Mouse (Mus musculus) left cerebral cortex, adult 18-20 months (tissue): ENCODE data around the gene Ctf2. TPM values are rescaled to one million over a fixed set of nuclear protein-coding genes. Genes with fewer than 3 reads are reported as not detected.

Experiments
- DNase-seq, 2 experiments: peaks; one replicate each; pipeline ENCODE4 v3.0.0; 2021 to 2022; ENCODE audit warnings: low spot score in 2 of 2, mixed read lengths in 1 of 2
- total RNA-seq, 2 experiments: library from RNA; stranded (reverse); gene quantifications; 2 replicates each; pipeline ENCODE4 v1.2.3; 2021

Gene Ctf2
- total RNA-seq, 2 experiments from 2014 or later = not detected

GRCm38 (mm10) chr7:127760478-127760877 lies 28.5 kb upstream of the Ctf2 start:
- DNase-seq = no peak

GRCm38 (mm10) chr7:127759716-127760115 lies 27.8 kb upstream of the Ctf2 start:
- DNase-seq = no peak

GRCm38 (mm10) chr7:127753741-127754140 lies 21.8 kb upstream of the Ctf2 start:
- DNase-seq = no peak

- no peak for DNase-seq
These were observed 21.2 kb upstream of the Ctf2 start for GRCm38 (mm10) chr7:127753158-127753557.

DNA sequence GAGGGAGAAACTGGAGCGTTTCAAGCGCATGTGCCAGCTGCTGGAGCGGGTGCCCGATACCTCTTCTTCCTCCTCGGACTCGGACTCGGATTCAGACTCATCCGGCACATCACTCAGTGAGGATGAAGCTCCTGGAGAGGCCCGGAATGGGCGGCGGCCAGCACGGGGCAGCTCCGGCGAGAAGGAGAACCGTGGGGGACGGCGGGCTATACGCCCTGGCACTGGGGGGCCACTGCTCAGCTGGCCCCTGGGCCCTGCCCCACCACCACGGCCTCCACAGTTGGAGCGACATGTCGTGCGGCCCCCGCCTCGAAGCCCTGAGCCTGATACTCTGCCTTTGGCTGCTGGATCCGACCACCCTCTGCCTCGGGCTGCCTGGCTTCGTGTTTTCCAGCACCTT lies 20.1 kb upstream of the Ctf2 start:
- DNase-seq = no peak

GRCm38 (mm10) chr7:127751619-127752018 lies 19.7 kb upstream of the Ctf2 start:
- DNase-seq = no peak

DNA sequence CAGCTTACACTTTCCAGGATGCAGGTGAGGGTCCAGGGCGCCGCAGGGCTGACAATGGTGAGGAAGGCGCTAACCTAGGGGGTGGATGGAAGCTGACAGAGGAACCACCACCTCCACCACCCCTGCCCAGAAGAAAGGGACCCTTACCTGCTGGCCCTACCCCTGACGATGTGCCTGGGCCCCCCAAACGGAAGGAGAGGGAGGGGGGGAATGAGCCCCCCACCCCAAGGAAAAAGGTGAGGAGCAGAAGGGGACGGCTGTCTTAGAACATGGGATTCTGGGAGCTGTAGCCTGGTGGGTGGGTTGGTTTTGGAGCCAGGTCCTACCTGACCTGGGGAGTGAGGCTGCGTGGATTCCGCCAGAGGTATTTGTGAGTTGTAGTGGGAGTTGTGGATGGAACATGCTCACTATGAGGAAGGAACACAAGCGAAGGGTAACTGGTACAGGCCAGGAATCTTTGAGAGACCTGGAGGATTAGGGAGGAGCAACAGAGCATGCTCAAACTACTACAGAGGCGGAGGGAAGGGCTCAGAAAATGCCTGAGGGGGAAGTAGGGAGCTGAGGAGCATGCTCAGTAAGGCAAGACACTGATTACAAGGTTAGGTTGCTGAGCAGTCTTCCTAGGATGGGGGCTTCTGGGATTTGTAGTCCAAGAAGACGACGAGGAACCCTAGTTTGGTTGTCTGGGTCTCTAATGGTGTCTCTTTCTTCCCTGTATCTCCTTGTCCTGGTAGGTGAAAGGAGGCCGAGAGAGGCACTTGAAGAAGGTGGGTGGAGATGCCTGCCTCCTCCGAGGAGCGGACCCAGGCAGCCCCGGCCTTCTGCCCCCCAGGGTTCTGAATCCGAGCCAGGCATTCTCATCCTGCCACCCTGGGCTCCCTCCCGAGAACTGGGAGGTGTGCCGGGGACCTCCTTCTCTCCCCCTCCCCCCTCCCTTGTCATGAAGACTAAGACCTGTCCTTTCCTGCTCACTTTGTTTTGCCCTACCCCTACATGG lies 18.5 kb upstream of the Ctf2 start:
- DNase-seq = no peak

- DNase-seq = no peak
These were observed 16.2 kb upstream of the Ctf2 start for GRCm38 (mm10) chr7:127748235-127748560.

- no peak for DNase-seq
These were observed 15.7 kb upstream of the Ctf2 start for GRCm38 (mm10) chr7:127747559-127748234.

DNA sequence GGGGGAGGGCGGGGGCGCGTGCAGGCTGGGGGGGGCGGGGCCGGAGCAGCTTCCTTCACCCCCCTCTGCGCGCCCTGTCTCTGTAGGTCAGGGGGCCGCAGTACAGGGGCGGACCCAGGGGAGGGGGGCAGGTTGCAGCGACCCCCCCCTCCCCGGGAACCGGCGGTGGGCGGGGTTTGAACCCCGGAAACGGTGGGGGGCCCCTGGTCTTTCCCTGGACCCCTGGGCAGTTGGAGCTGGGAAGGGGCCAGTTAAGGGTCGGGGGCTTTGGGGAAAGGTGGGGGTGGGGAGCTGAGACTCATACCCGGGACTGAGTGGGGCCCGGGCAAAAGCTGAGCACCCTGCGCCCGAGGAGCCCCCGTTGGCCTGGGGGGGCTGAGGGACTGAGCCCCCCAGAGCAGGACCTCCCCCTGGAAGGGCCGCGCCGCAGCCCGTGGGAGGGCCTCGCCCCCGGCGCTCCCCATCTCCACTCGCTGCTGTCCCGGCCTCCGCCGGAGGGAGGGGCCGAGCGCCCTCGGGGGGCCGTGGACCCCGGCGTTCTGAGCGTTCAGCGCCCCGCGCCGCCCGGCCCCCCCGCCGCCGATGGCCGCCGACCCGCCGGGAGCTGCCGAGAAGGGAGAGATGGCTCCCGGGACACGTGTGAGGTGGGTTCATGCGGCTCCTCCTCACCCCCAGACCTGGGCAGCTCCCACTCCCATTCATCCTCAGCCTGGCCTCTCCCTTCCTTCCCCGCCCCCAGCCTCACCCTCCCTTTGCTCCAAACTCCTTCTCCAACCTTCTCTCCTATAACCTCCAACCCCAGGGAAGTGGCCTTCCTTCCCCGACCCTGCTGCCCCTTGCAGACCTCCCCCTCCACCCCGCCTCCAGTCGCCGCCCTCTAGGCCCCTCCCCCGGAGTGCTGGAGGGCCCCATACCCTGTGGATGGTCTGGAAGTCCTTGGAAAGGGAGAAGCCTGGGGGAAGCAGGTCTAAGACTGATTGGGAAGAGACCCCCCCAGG lies 14.8 kb upstream of the Ctf2 start:
- no peak for DNase-seq

- DNase-seq = peak; percentile 96 to 98
These were observed 13.9 kb upstream of the Ctf2 start for GRCm38 (mm10) chr7:127745652-127746493.

- DNase-seq = peak; percentile 89 to 94
These were observed 13.3 kb upstream of the Ctf2 start for GRCm38 (mm10) chr7:127745251-127745651.

GRCm38 (mm10) chr7:127744366-127745045 lies 12.5 kb upstream of the Ctf2 start, which contains the start of gene Fbxl19:
TSS of gene Fbxl19 (plus strand) at chr7:127744543.
- DNase-seq = peak; percentile 75 to 79

GRCm38 (mm10) chr7:127730170-127730569 lies 1.8 kb downstream of the Ctf2 start:
- no peak for DNase-seq

GRCm38 (mm10) chr7:127727898-127728297 lies 4.1 kb downstream of the Ctf2 start:
- DNase-seq = no peak

DNA sequence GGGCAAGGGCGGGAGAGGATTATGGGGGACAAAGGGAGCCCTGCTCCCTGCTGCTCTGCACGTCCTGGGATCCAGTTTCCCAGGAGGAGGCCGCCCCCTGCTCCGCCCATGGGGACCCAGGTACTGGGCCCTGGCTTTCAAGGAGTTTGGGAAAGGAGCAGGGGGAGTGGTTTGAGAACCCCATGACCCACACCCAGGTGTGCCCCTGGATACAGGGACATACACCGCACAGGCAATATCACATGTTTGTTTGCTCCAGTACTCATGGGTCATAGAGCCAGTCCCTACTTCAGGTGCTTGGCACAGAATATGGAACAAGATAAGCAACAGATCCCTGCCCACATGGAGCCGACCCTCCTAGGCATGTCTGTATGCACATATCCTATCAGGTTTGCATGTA lies 6.0 kb downstream of the Ctf2 start:
- DNase-seq = no peak

- DNase-seq = no peak
These were observed 6.5 kb downstream of the Ctf2 start for GRCm38 (mm10) chr7:127725490-127725889.

DNA sequence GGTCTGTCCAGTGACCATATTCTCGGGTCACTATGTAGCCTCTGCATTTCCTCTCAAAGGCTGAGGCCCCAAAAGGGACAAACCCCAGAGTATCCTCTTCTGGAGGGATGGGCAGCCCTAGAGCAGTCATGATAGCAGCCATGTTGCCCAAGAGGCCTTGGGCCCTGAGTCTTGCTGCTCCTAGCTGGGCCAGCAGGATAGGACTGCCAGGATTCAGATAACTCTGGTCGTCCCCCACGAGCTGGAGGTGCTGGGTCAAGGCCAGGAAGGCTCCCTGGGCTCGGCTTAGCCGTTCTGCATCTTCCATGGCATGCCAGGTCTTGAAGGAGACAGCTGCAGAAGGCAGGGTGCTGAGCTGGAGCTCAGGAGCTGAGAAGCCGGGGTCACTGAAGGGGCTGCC lies 12.7 kb downstream of the Ctf2 start:
- DNase-seq = no peak

DNA sequence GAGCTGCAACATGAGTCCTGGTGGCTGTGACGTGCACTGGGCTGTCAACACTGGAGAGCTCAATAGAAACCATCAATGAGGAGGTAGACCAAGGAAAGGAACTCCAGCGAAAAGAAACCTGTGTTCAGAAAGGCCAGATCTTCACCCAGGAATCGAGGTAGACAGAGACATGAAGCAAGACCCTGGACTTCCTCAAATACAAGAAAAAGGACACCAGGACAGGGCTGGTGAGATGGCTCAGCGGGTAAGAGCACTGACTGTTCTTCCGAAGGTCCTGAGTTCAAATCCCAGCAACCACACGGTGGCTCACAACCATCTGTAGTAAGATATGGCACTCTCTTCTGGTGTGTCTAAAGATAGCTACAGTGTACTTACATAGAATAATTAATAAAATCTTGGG lies 13.6 kb downstream of the Ctf2 start:
- DNase-seq = no peak

- peak; percentile 63 to 71 for DNase-seq
These were observed 15.0 kb downstream of the Ctf2 start for GRCm38 (mm10) chr7:127716992-127717391.
